Mouse (Mus musculus) limb, embryonic 14.5 days (tissue): ENCODE results near the gene Metap1. TPM values are rescaled to one million over a fixed set of nuclear protein-coding genes. Genes with fewer than 3 reads are reported as not detected.

Experiments
- ATAC-seq: fragments of 200-750 bp; cut with Nextera tagmentation; 2 replicates; pipeline ENCODE4 v1.8.0; 2017; ENCODE audit warnings: low read depth, moderate number of reproducible peaks, moderate TSS enrichment; ENCODE audit not compliant: low FRiP score
- DNase-seq: peaks from one replicate; pipeline ENCODE4 v3.0.0-alpha.2; 2015; ENCODE audit warnings: low spot score
- H3K27ac ChIP-seq: fragments of 300-500 bp; sonication (generic); replicated peaks from 2 replicates; pipeline ENCODE4 v1.5.1; 2014; ENCODE audit warnings: low read depth, mild to moderate bottlenecking, low read length, moderate library complexity, mixed read lengths
- H3K27me3 ChIP-seq: fragments of 300-500 bp; sonication (generic); 2 replicates; pipeline ENCODE4 v1.6.1; 2014; ENCODE audit warnings: low read length, mixed read lengths; ENCODE audit not compliant: control insufficient read depth, insufficient read depth
- H3K36me3 ChIP-seq: fragments of 300-500 bp; sonication (generic); 2 replicates; pipeline ENCODE4 v1.6.1; 2014; ENCODE audit warnings: mild to moderate bottlenecking, low read length, moderate library complexity, mixed read lengths; ENCODE audit not compliant: control insufficient read depth, insufficient read depth
- H3K4me1 ChIP-seq: fragments of 300-500 bp; sonication (generic); 2 replicates; pipeline ENCODE4 v1.6.1; 2014; ENCODE audit warnings: antibody characterized with exemption, low read length, mixed read lengths; ENCODE audit not compliant: control insufficient read depth, insufficient read depth
- H3K4me2 ChIP-seq: fragments of 300-500 bp; sonication (generic); replicated peaks from 2 replicates; pipeline ENCODE4 v1.6.1; 2014; ENCODE audit warnings: low read depth, mild to moderate bottlenecking, low read length, moderate library complexity; ENCODE audit not compliant: severe bottlenecking
- H3K4me3 ChIP-seq: fragments of 300-500 bp; sonication (generic); replicated peaks from 2 replicates; pipeline ENCODE4 v1.5.1; 2014; ENCODE audit warnings: low read length
- H3K9ac ChIP-seq: fragments of 300-500 bp; sonication (generic); 2 replicates; pipeline ENCODE4 v1.6.1; 2014; ENCODE audit warnings: mild to moderate bottlenecking, low read depth, low read length, moderate library complexity; ENCODE audit not compliant: severe bottlenecking
- H3K9me3 ChIP-seq: fragments of 300-500 bp; sonication (generic); 2 replicates; pipeline ENCODE4 v1.6.1; 2016; ENCODE audit warnings: low read length; ENCODE audit not compliant: control insufficient read depth
- POLR2A ChIP-seq: fragments of 200-500 bp; IDR thresholded peaks from 2 replicates; pipeline ENCODE4 v1.8.0; 2012; ENCODE audit warnings: inconsistent platforms, mild to moderate bottlenecking, moderate library complexity, borderline replicate concordance; ENCODE audit not compliant: insufficient read depth, insufficient read length; ENCODE audit errors: extremely low read depth
- WGBS: fragments of 180-500 bp; shearing (Covaris S2); extraction: QIAGEN DNeasy Blood & Tissue Kit; methylation state at CpG from one replicate; pipeline ENCODE4 v1.1.7; 2014; 5-methylcytosine and 5-hydroxymethylcytosine counted together
- polyA plus RNA-seq, 2 experiments: library from polyadenylated mRNA; depleted of rRNA in 1 of 2; stranded (reverse) in 1 of 2; unstranded in 1 of 2; fragments of >200 nt; fragmentation: Nextera tagmentation in 1 of 2; extraction: Ambion mirVana in 1 of 2; gene quantifications; 2 replicates each; pipeline versions ENCODE4 v1.2.1 to v1.2.3; 2012 to 2014

Gene Metap1
- polyA plus RNA-seq, 2 experiments = 45.5 to 51.5 TPM

DNA sequence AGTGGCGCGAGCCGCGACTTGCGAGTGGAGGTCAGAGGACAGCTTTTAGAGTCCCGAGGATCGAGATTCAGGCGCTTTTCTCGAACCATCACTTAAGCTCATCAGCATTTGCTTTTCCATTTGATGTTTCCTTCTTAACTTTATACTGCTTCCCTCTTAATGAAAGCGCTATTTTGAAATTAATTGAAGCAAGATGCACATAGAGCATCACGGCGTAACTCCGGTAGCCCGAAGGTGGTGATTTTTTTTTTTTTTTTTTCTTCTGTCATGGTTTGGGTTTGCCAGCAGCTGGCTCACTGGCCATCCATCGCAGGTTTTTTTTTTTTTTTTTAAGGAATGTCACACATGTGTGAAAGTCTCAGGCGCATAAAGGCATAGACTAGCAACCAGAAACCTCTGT lies 39.0 kb upstream of the Metap1 start:
- no peak for TF ChIP-seq POLR2A
- no peak for DNase-seq
- H3K4me1 ChIP-seq = peaks cover 30% of the 10 kb centered on the region
- no peak overlapping the region for H3K27ac ChIP-seq
- peak overlapping the region; percentile 96 for H3K4me3 ChIP-seq
- H3K36me3 ChIP-seq = no peaks in the 10 kb centered on the region
- H3K9me3 ChIP-seq = no peaks in the 10 kb centered on the region
- no peak for ATAC-seq
- peak overlapping the region; percentile 69 for H3K4me2 ChIP-seq
- WGBS = 1% methylated on average over 16 of the region's 16 CpGs
- H3K27me3 ChIP-seq = no peaks in the 10 kb centered on the region
- peak overlapping the region; percentile 96 for H3K9ac ChIP-seq

DNA sequence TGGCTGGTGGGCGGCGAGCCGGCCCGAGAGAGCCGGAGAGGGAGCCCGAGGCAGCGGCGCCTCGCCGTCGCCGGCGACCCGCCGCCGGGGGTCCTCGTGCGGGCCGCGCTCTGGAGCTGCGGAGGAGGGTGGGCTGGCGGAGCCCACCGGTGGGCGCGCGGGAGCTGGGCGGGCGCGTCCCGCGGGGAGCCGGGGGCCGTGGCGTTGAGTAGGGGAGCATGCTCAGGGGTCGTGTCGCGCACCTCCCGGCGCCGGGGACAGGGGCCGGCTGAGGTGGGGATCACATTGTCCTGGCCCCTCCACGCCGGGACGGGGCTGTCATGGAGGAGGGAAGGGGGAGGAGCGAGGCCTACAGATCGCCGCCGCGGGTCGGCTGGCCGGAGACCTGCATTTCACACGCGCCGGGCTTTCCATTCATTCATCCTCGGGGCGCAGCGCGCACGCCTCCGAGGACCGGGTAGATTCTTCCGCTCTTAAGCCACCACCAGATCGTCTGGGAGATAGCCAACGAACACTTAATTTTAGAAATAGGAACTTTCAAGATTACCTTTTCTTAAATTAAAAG lies 38.4 kb upstream of the Metap1 start:
- peak; percentile 68 for DNase-seq
- Histone ChIP-seq H3K4me3 (peak overlapping the region; percentile 96), H3K27ac (peak overlapping the region; percentile 92), H3K4me1 (peaks cover 30% of the 10 kb centered on the region), H3K36me3 (no peaks in the 10 kb centered on the region), H3K4me2 (peak overlapping the region; percentile 69), H3K27me3 (no peaks in the 10 kb centered on the region), H3K9ac (peak overlapping the region; percentile 96), H3K9me3 (no peaks in the 10 kb centered on the region)
- WGBS = 0% methylated on average over 26 of the region's 64 CpGs
- peak; percentile 45 for ATAC-seq
- TF ChIP-seq POLR2A = no peak

DNA sequence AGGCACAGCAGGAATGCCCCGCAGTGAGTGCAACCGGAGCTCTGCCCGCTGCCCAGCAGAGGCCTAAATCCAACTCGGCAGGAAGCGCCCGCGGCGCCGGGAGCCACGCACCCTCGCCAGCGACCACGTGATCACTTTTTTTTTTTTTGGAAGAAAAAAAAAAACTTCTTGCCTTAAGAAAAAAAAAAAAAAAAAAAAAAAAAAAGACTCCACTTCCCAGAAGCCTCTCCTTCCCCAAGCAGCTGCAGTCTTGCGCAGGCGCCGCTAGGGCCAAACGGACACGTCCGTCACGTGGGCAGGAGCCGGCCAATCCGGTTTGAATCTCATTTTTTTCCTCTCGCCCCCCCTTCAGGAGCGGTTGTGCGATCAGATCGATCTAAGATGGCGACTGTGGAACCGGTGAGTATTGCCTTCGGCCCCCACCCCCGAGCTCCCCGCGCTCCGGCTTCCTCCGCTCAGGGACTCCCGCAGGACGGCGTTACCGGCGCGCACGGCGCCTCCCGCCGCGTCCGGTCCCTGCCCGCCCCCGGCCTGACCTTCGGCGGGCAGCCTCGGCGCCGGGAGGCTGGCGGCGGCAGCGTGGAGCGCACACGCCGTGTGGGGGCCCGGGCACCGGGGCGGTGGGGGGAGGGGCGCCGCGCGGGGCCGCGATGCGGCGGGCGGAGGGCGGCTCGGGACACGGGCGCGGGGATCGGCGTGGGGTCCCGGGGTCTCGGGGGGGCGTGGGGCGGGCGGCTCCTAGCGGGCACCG lies 37.8 kb upstream of the Metap1 start:
- DNase-seq (peak; percentile 98), ATAC-seq (peak; percentile 96)
- peak overlapping the region; percentile 92 for H3K4me2 ChIP-seq
- H3K4me1 ChIP-seq = peaks cover 25% of the 10 kb centered on the region
- H3K36me3 ChIP-seq = no peaks in the 10 kb centered on the region
- no peaks in the 10 kb centered on the region for H3K9me3 ChIP-seq
- peak overlapping the region; percentile 96 for H3K9ac ChIP-seq
- TF ChIP-seq POLR2A = peak; percentile 94; the same call in 1 of the 2 replicates
- peak overlapping the region; percentile 96 for H3K4me3 ChIP-seq
- H3K27ac ChIP-seq = peak overlapping the region; percentile 93
- no peaks in the 10 kb centered on the region for H3K27me3 ChIP-seq
- WGBS = 1% methylated on average over 50 of the region's 85 CpGs

DNA sequence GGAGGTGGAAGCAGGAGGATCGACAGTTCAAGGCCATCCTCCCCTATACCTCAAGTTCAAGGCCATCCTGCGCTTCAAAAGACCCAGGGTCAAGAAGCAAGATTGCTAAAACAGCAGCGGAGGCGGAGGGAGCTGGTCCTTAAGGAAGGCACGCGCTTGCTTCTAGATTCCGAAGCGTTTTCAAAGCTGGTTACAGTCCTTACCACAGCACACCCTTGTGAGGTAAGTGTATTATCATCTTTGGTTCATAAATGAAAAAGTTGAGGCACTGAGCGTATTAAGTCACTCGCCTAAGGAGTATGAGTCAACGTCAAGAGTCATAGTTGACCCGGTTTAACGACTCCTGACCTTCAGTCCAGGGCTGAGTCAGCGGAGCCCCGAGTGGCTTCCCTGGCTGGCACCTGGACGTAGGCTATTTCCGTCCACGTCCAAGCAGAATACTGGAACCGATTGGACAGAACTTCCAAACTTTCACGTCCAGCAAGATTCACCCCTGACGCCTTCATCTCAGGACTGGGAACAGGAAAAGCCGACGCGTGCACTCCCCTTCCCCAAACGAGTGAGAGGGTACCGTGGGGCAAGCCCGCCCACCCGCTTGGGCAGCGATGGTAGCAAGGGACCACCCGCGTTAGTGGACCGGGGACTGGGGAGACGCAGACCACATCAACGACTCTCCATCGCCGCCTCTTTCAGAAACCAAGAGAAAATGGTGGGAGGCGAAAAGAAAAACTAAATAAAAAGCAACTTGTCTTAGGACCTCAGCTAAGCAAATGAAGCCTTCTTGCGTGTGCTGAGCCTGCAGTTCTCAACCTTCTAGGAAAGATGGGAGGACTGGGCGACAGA lies 37.0 kb upstream of the Metap1 start, which contains the start of gene Eif4e:
Eif4e (plus strand) TSS at position 107 of the 843 bp plus-strand sequence.
- TF ChIP-seq POLR2A = no peak
- 3% methylated on average over 39 of the region's 39 CpGs for WGBS
- H3K4me1 ChIP-seq = peaks cover 21% of the 10 kb centered on the region
- H3K4me3 ChIP-seq = peak within 1 kb of the TSS; percentile 96
- H3K36me3 ChIP-seq = no peaks in the 10 kb centered on the region
- ATAC-seq (0 out of 2 replicates have a peak, but pooled peaks have one; percentile 5), DNase-seq (peak; percentile 39)
- H3K9ac ChIP-seq = peak within 1 kb of the TSS; percentile 77
- peak within 1 kb of the TSS; percentile 92 for H3K4me2 ChIP-seq
- H3K27ac ChIP-seq = peak within 1 kb of the TSS; percentile 93
- no peaks in the 10 kb centered on the region for H3K27me3 ChIP-seq
- no peaks in the 10 kb centered on the region for H3K9me3 ChIP-seq

DNA sequence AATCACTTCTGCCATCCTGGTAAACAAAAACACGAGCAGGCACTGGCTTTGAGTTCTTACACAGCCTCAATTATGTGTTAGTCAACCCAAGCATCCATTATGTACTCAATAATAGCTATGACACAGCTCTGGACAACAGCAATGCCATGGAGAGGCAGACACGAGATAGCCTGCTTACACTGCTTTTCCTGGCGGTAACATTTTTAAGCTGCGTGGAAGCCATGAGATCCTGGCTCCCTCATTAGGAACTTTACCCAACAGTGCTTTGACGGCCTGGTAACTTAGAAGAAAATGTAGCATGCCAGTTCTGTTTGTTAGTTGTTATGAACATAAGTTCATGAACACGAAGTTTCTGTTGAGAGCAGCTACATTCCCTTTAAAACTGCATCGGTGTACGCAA lies 36.2 kb upstream of the Metap1 start:
- no peaks in the 10 kb centered on the region for H3K9me3 ChIP-seq
- H3K4me2 ChIP-seq = peak overlapping the region; percentile 92
- no peak for TF ChIP-seq POLR2A
- H3K27me3 ChIP-seq = no peaks in the 10 kb centered on the region
- 51% methylated on average over 8 of the region's 8 CpGs for WGBS
- no peak overlapping the region for H3K9ac ChIP-seq
- no peaks in the 10 kb centered on the region for H3K36me3 ChIP-seq
- no peak overlapping the region for H3K27ac ChIP-seq
- ATAC-seq (no peak), DNase-seq (no peak)
- peaks cover 21% of the 10 kb centered on the region for H3K4me1 ChIP-seq
- no peak overlapping the region for H3K4me3 ChIP-seq
